Mouse (Mus musculus) layer of hippocampus, adult 6 months (tissue): Measurements from ENCODE around the gene Slain1. TPM values are rescaled to one million over a fixed set of nuclear protein-coding genes. Genes with fewer than 3 reads are reported as not detected.

Experiments
- long read RNA-seq, 2 experiments: library from polyadenylated mRNA; unstranded; transcript quantifications; one replicate each; pipeline ENCODE4 v2.0.0; 2019 to 2020
- microRNA-seq: library from miRNA; unstranded; fragments of <30 nt; microRNA quantifications from one replicate; pipeline ENCODE4 v1.2.0, GENCODE M21; 2020
- polyA plus RNA-seq: library from polyadenylated mRNA; unstranded; fragments of <200 nt; fragmentation: Nextera tagmentation; gene quantifications from 2 replicates; pipeline ENCODE4 v1.2.3, GENCODE M21; 2021

Slain1 gene
- polyA plus RNA-seq = 11.1 and 11.2 TPM in 2 replicates
- long read RNA-seq, experiment 1, partial matches to known transcripts = 26 of 34 reads
- long read RNA-seq, experiment 1, other reads (novel, unspliced or antisense) = 4 of 34 reads
- long read RNA-seq, experiment 2, transcript Slain1-201 (7 exons, 2,863 nt) = minor isoform, 8 of 63 reads
- long read RNA-seq, experiment 2, transcript Slain1-203 (8 exons, 1,998 nt) = major isoform, 17 of 63 reads
- long read RNA-seq, experiment 2, partial matches to known transcripts = 20 of 63 reads
- long read RNA-seq, experiment 2, other reads (novel, unspliced or antisense) = 18 of 63 reads

DNA sequence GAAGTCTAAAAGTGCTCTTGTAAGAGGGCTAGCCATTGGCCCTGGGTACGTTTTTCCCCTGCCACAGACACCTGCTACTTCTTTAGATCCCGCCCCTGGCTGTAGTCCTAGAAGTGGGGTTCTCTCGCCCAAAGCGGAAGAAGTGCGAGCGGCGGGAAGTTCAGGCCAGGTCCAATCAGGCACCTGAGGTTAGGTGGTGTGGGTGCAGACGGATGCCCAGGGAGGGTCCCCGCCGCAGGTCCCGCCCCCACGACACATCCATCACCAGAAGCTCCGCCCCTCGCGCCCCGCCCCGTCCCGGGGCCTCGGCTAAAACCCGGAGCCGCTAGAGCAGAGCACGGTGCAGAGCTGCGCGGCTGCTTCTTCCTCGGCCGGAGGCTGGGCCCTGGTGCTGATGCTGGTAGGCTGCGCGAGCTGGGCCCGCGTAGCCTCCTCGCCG lies at the start of gene Slain1:
TSS of gene Slain1 (plus strand) at position 333 of the 439 bp plus-strand sequence.

Small RNA genes within 50 kb of the gene (microRNA-seq; reads per million reads assigned to microRNA genes)
- gene Gm22877 = not detected

Other genes starting within 250 kb of the Slain1 start
- gene Scel, start 136.9 kb upstream of the Slain1 start, polyA plus RNA-seq = 0.35 and 0.36 TPM in 2 replicates
- gene Ednrb, start 194.2 kb downstream of the Slain1 start, polyA plus RNA-seq = 54.8 and 62.9 TPM in 2 replicates